Mouse (Mus musculus) left cerebral cortex, postnatal 10 days (tissue): ENCODE results near the gene Gm28038. TPM values are rescaled to one million over a fixed set of nuclear protein-coding genes. Genes with fewer than 3 reads are reported as not detected.

ENCODE experiments used
- DNase-seq, 2 experiments: peaks; one replicate each; pipeline ENCODE4 v3.0.0; 2021 to 2022; ENCODE audit warnings: low spot score in 2 of 2, mixed read lengths in 1 of 2; ENCODE audit errors: extremely low spot score in 1 of 2
- intact Hi-C: fragments of 180-260 bp; cut with DNase I; formaldehyde crosslinking; loops from one replicate; pipeline ENCODE4 v1.15.1; 2025
- total RNA-seq, 2 experiments: library from RNA; stranded (reverse); gene quantifications; 2 replicates each; pipeline ENCODE4 v1.2.3; 2021

Gene Gm28038
- not detected for total RNA-seq

DNA sequence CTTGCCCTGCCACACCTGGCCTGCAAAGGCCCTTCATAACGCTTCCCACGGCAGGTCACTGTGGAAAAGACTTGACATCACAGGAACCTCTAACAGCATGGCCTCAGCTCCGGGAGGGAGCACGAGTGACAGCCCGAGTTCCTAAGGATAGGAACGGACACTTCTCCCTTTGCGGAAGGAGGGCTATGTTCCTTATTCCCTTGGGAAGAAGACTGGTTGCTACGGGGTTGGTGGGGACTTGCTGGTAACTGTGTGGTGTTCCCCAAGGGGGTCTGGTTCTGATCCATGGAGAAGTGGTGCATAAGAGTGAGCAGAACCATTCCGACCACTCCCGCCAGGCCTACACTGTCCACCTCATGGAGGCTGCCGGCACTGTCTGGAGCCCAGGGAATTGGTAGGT lies at the start of gene Gm28038:
Gene Gm28038, plus strand, starts transcription at position 301 of the 400 bp plus-strand sequence.
- intact Hi-C loops = no loop called here
- no peak for DNase-seq

DNA sequence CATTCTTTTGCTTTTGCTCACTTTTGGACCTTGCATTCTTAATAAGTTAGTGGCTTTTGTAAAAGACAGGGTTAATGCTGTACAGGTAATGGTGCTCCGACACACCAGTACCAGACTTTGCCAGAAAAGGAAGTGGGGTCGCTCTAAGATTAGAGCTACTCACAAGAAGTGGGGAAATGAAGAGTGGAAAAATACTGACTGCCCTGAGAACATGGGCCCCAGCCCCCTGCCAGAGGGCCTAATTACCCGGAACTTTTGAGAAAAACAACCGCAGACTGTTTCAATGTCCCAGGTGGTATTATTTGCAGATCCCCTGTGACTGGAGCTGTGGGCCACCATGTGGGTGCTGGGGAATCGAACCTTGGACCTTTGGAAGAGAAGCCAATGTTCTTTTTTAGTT lies 45.2 kb upstream of the Gm28038 start:
- intact Hi-C loops = no loop called here
- DNase-seq = no peak

DNA sequence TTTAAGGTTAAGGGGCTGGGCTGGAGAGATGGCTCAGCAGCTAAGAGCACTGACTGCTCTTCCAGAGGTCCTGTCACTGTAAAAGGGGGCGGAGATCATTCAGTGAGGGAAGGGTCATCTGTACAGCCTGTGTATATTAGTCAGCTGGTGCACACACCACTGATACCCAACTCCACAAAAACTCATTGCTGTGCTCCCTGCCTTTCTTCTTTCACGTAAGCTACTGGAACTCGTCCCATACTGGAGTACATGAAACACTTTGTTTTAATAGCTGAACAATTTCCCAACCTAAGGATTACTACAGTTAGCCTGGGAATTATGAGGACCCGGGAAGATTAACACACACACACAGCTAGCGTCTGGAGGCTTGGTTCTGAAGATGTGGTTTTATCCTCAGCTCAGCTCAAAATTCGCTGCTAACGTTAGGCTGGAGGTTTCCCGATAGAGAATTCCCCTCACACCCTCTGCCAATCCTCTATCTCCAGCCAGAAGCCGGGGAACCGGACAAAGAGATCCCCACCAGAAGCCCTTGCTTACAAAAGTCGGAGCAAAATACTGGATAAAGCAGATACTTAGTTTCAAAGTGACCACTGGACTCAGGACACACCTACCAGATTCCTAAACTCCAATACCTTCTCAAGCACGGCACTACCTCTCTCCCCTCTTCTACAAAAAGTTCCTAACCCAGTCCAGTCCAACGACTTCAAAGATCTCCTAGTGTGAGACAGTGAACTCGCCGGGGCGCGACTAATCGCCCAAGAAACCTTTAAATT lies 44.2 kb upstream of the Gm28038 start:
- no peak for DNase-seq
- intact Hi-C loops = no loop called here

DNA sequence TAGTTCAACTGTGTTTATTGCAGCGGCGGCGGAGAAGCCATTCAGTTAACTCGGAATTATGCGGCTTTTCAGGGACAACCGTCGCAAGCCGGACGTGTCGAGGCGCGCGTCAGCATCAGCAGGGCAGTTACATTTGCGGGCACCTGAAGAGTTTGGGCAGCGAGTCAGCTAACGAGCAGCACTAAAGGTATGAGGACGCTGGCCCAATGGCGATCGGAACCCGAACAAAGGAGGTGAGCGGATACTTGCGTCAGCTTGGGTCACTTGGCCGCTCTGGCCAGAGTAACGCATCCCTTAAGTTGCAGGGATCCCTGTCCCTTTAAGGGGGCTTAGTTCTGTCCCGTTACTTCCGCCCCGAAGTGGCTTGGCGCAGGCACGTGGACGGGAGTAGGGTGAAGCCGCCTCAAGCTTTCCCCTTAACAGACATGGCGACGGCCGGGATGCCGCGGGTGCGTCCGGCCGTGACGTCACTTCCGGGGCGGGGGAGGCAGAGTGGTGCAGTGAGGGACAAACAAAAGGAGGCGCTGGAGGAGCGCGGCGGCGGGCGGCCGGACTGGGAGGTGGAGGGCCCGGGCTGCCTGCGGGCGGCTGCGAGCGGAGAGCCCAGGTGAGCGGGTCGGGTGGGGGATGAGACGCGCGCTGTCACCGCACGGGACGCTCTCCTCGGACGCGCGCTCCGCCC lies 43.5 kb upstream of the Gm28038 start, which contains the start of gene Lrrc8a:
Gene Lrrc8a, plus strand, starts transcription at position 517 of the 682 bp plus-strand sequence.
- peak; percentile 99 to 100 for DNase-seq
- intact Hi-C loops = no loop called here

DNA sequence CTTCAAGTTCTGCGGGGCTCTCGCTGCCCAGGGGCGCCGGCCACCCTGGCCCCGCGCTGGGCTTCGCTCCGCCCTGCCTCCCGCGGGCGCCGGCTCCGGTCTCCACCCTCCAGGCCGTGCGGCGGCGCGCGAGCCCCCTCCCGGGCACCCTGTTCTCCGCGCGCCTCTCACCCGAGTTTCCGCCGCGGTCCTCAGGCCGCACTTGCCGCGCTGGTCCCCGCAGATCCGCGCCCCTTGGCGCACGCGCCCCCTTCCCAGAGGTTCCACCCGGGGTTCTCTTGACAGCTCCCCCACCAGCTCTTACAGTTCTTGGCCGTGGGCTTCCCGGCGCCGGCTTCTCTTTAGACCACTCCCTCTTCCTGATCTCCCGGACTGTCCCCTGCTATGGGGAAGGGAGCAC lies 43.0 kb upstream of the Gm28038 start:
- intact Hi-C loops = no loop called here
- DNase-seq = peak; percentile 38 to 87

DNA sequence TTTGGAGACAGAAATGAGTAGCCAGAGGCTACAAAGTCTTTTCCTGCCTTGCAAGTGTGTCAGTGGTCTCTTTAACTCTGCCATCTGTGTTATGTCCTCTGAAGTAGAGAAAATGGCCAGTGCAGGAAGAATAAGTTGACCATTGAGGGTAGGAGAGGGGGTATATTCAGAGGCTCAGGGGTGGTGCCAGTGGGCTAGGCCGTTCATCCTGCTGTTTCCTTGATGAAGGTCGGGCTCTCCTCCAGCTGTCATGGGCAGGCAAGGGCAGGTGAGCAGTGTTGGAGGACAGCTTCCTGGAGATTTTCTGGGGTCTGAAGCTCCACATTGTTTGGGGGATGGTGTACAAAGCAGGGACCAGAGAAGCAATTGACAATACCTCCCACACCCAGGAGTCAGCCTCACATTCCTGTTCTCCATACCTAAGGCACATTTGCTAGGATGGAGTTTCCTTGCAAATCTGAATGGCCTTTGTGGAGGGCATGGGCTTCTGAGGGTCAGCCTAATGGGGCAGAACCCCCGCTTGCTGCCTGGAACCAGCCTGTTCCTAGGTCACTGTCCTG lies 41.9 kb upstream of the Gm28038 start:
- DNase-seq = no peak
- intact Hi-C loops = no loop called here

DNA sequence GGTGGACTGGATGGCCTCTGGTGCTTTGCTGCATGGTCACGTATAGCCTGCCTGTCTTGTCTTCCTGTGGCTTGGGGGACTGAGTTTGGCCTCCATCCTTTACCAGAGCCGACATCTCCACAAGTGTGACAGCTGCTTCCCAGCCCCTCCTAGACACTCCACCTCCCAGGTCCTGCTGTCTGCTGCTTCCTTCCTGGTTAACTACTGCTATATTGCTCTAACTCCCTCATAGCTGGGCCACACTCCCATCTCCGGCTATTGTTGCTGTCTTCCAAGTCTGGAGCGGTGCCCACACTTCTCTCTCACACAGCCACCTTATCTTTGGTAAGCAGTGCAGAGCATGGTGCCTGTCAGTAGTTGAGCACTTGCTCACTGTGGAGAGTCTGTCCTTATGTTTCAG lies 41.1 kb upstream of the Gm28038 start:
- intact Hi-C loops = no loop called here
- no peak for DNase-seq

DNA sequence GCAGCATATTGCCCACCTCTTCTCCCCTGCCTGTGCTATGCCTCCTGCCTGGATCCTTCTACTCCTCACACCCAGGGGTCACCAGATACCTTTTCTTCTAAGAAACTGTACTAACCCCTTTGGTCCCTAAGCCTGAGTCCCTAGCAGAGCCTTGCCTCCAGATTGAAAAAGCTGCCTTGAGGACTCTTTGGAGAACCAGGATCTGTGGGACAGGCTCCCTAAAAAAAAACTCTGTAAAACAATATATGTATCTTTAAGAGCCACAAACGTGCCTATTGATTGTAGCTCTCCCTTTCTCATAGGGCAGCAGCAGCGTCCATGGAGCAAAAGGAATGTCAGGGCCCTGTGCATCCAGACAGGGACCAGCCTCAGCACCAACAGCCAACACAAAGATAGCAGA lies 40.6 kb upstream of the Gm28038 start, which contains the start of gene Gm28035:
Gene Gm28035, plus strand, starts transcription at position 301 of the 400 bp plus-strand sequence.
- DNase-seq = no peak
- intact Hi-C loops = no loop called here

DNA sequence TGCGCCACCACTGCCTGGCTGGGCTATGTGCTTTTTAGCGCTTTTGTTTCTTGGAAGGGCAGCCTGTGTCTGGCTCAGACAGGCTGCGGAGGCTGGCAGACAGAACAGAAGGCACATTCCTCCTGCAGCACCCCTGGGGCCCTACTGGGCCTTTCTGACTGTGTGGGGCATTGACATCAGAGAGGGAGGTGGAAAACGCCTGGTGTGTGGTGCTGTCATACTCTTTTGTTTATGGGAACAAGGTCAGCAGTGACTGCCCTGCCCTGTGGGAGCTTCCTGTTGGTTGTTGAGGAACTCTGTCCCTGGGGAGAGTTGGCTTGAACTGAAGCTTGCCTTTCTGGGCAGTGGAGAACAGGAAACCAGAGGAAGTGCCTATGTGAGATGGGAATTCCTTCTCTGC lies 38.3 kb upstream of the Gm28038 start:
- DNase-seq = peak in 1 of 2 experiments; percentile 86
- intact Hi-C loops = no loop called here

DNA sequence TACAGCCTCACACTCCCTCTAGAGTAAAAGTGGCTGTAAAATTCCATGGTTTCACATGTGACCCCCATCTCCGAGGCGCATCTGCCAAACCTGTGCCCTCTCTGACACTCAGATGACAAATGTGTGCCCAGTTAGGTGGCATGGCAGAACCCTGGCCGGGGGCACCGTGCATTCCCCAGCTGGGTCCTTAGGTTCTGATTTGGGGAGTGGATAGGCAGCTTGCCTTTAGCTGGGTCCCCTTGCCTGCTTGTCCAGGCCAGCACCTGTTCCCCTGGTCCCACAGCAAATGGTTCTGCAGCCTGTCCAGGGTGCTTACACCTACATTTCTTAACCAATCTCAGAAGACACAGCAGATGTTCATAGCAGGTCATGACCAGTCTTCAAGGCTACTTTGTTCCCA lies 37.5 kb upstream of the Gm28038 start:
- intact Hi-C loops = no loop called here

DNA sequence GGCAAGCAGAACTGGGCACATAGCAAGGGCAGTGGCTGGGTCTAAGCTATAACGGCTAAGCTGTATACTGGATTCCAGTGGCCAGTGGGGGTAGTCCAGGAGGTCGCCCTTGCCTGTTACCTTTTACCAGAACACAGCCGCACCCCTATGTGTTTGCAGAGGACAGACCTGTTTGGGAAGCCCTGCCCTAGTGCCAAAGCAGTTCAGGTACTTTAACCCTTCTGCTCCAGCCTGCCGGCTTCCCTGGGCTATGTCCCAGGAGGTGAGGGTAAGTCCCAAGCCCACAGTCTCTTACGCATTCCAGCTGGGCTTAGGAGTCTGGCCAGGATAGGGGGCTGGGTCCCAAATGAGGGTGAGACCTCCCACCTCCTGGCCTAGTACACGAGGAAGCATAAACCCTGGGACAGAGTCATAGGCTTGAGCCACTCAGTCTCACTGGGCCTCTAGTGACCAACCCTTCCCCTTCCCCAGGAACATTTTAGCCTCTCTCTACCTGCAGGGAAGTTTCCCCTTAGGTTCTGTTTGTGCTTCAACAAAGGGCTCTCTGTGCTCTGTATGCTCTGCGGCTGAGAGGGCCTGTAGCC lies 36.2 kb upstream of the Gm28038 start:
- DNase-seq = no peak
- intact Hi-C loops = no loop called here

More for the DNA sequence above, 37.5 kb upstream of the Gm28038 start:
- DNase-seq = no peak

DNA sequence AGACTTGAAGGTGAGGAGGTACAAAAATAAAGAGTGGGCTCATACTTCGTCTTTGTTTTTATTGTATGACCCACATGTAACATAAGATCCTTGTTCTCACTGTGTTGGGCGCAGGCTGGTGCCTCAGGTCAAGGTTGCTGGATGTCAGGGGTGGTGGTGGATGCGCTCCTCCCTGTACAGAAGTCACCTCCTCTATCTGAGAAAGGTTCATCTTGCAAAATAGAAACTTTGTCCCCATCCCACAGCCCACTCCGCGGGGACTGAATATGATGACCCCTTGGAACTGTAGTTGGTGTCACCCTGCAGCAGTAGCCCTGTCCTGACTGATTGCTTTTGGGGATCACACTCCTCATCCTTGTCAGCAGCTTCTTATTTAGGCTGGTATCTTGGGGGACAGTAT lies 33.8 kb upstream of the Gm28038 start:
- intact Hi-C loops = no loop called here
- DNase-seq = no peak

DNA sequence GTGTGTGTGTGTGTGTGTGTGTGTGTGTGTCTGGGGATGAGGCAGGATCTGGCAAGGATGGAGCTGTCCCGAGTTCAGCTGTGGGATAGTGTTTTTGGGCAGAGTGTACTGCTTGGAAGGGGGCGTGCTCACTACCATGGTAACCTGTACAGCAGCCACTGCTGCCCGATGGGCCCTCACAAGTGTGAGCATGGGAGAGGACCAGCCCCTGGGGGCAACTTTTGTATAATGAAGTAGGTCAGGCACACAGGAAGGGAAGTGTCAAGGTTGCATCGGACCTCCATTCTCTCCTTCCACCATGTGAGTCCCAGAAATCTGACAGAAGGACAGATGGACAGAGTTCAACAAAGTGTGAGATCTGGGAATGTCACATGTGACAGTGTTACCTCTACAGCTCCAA lies 33.2 kb upstream of the Gm28038 start:
- intact Hi-C loops = no loop called here
- DNase-seq = no peak

DNA sequence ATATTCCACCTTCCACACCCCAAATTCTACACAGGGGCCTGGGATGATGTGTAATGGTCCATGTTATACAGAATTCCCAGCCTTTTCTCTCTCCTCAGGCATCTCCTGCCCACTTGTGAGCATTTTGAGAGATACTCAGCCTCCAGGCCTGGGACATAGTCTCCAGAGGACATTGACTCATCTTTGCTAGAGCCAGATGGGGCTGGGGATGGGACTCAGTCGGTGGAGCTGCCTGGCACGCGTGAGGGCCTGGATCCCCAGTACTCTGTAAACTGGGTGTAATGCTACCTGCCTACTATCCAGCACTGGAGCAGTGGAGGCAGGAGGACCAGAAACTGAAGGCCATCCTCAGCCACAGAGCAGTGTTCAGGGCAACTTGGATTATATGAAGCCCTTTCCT lies 31.7 kb upstream of the Gm28038 start:
- intact Hi-C loops = no loop called here
- no peak for DNase-seq

DNA sequence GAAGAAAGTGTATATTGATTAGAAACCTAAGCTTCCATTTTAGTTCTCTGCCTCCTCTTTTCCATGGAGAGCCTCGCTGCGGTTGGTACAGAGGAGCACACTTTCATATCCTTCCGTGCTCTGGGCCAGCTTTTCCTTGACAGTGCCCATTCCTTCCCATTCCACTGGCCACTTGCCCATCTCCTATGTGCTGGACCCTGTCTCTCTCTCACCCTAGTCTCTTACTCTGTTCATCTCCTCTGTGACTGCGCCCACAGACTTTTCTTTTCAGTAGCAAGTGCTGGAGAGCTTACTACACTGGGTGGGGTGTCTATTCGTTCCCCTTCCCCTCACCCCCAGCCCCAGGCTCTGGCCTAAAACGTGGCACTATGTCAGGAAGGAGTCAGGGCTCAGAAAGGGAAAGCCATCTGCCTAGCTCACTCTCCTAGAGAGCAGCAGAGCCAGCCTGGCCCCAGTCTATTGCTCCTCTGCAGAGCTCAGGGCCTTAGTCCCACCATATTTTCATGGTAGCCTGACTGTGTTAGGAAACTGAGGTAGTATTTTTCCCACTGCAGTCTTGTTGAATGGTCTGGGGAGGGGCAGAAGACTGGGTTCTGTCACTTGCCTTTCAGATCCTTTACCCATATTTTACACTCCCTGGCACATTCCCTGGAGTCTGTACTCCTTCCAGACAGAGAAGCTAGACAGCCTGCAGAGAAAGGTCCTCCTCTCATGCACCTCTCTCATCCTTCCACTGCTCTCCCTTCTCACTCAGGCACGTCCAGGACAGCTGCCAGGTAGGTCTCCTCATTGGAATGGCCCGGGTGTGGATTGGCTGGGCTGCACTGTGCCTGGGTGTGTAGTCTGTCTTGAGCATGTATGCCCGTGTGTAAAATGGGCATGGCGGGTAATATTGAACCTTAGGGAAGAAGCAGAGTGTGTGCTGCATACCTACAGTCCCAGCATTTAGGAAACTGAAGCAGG lies 30.4 kb upstream of the Gm28038 start:
- intact Hi-C loops = no loop called here
- no peak for DNase-seq

DNA sequence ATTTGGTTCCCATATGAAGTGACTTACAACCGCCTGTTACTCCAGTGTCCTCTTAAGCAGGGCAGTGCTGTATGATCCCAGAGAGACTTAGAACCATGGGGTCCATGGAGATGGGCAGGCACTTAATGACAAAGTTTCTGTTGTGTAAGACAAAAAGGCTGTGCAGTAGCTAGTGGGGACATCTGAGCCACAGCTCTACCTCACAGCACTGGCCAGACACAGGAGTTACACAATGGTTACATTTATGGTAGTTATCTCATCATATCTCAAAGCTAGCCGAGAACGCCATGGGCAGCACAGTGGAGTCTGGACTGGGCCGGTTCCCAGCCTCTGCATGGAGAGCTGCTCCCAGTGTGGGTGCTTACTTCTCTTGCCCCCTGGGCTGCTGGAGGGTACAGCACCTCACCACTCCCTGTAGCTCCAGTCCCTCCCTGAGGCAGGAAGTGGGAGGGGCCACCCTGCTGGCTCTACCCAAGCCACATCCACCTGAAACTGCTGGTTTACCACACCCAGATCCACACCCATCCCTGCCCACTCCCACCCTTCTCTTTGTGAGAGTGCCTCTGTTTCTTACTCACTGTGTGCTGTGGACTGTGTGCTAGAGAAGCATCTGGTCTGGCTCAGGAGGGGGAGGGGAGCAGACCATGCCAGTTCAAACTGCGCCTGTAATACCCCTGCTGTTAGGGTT lies 29.3 kb upstream of the Gm28038 start:
- no peak for DNase-seq
- intact Hi-C loops = no loop called here

DNA sequence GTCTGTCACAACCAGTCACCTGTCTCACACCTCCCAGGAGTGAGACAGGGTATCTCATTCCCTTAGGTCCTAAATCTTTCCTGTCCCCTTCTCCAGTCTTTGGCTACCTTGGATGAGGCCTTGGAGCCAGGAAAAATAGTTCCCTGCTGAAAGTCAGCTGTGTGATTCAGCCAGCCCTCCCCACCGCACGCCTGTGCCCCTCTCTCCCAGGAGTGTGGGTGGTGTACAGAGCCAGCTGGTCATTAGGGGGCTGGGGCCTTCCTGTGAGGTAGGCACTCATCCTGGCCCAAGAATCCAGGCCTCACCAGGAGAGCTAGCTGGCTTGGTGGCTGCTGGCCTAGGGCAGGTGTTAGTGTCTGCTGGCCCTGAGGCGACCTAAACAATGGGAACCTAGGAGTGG lies 28.3 kb upstream of the Gm28038 start:
- intact Hi-C loops = no loop called here
- DNase-seq = no peak

DNA sequence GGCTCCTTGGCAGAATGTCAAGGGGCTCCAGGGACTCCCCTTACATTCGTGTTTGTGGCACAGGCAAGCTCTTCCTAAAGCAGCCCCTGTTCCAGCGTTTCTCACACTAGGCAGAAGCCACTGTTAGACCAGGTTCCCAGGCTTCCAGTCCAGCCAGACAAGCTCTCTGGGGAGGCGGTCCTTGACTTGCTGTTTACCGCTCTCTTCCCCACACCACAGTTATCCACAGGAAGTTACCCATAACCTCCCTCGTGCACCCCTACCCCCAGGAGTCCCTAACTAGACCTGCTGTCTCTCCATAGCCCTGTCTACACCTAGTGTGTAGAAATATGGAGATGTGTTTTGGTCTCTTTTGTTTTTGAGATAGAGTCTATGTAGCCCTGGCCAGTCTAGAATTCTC lies 27.0 kb upstream of the Gm28038 start:
- DNase-seq = no peak
- intact Hi-C loops = no loop called here
